Mouse (Mus musculus): ENCODE data around the gene Mcm2. TPM values are rescaled to one million over a fixed set of nuclear protein-coding genes. Genes with fewer than 3 reads are reported as not detected.

Gene Mcm2
- polyA plus RNA-seq, 1 experiment, result 40.3 TPM

GRCm38 (mm10) chr6:88847571-88847970 is 51.0 kb downstream of the Mcm2 start:
- no peak overlapping the region for H3K4me3 ChIP-seq (ENCODE audit: extremely low read depth, insufficient read depth, insufficient read length)

GRCm38 (mm10) chr6:88844901-88845565 is 53.5 kb downstream of the Mcm2 start:
- no peak for DNase-seq (ENCODE audit: low read depth in 1 of 2, low spot score in 2 of 2)
- no peak overlapping the region for H3K4me3 ChIP-seq (ENCODE audit: extremely low read depth, insufficient read depth, insufficient read length)
- H3K36me3 ChIP-seq (ENCODE audit: control insufficient read depth, insufficient read depth, low read length), result no peaks in the 10 kb centered on the region
- H3K27ac ChIP-seq (ENCODE audit: insufficient read depth, low read length), result no peak overlapping the region
- peaks cover 8% of the 10 kb centered on the region for H3K4me1 ChIP-seq (ENCODE audit: control insufficient read depth, insufficient read depth, insufficient read length)
- 91% methylated on average over 7 of the region's 7 CpGs for WGBS
- no peak for TF ChIP-seq POLR2A (IDR thresholded peaks at IDR 0.05; ENCODE audit: low read depth, low read length)
- TF ChIP-seq CTCF (IDR thresholded peaks at IDR 0.05; ENCODE audit: extremely low read depth, insufficient read depth, insufficient read length, insufficient replicate concordance), result no peak
- H3K27me3 ChIP-seq (ENCODE audit: control insufficient read depth, insufficient read depth, low read length), result no peaks in the 10 kb centered on the region

More at GRCm38 (mm10) chr6:88847571-88847970, 51.0 kb downstream of the Mcm2 start:
- no peak for TF ChIP-seq POLR2A (IDR thresholded peaks at IDR 0.05; ENCODE audit: low read depth, low read length)
- TF ChIP-seq CTCF (IDR thresholded peaks at IDR 0.05; ENCODE audit: extremely low read depth, insufficient read depth, insufficient read length, insufficient replicate concordance), result no peak
- DNase-seq (ENCODE audit: low read depth in 1 of 2, low spot score in 2 of 2), result no peak
- Histone ChIP-seq H3K4me1 (ENCODE audit: control insufficient read depth, insufficient read depth, insufficient read length) (peaks cover 4% of the 10 kb centered on the region), H3K27me3 (ENCODE audit: control insufficient read depth, insufficient read depth, low read length) (no peaks in the 10 kb centered on the region), H3K27ac (ENCODE audit: insufficient read depth, low read length) (no peak overlapping the region), H3K36me3 (ENCODE audit: control insufficient read depth, insufficient read depth, low read length) (no peaks in the 10 kb centered on the region)
- 71% methylated on average over 2 of the region's 2 CpGs for WGBS

GRCm38 (mm10) chr6:88843781-88844725 is 54.5 kb downstream of the Mcm2 start:
- Histone ChIP-seq H3K36me3 (ENCODE audit: control insufficient read depth, insufficient read depth, low read length) (peaks cover 5% of the 10 kb centered on the region), H3K27ac (ENCODE audit: insufficient read depth, low read length) (no peak overlapping the region), H3K4me3 (ENCODE audit: extremely low read depth, insufficient read depth, insufficient read length) (no peak overlapping the region), H3K4me1 (ENCODE audit: control insufficient read depth, insufficient read depth, insufficient read length) (peaks cover 8% of the 10 kb centered on the region), H3K27me3 (ENCODE audit: control insufficient read depth, insufficient read depth, low read length) (no peaks in the 10 kb centered on the region)
- 91% methylated on average over 9 of the region's 9 CpGs for WGBS
- DNase-seq (ENCODE audit: low read depth in 1 of 2, low spot score in 2 of 2), result no peak
- no peak for TF ChIP-seq CTCF (IDR thresholded peaks at IDR 0.05; ENCODE audit: extremely low read depth, insufficient read depth, insufficient read length, insufficient replicate concordance)
- no peak for TF ChIP-seq POLR2A (IDR thresholded peaks at IDR 0.05; ENCODE audit: low read depth, low read length)

GRCm38 (mm10) chr6:88843241-88843640 is 55.3 kb downstream of the Mcm2 start:
- 83% methylated on average over 7 of the region's 7 CpGs for WGBS
- H3K4me3 ChIP-seq (ENCODE audit: extremely low read depth, insufficient read depth, insufficient read length), result peak overlapping the region; percentile 93; the same call in 1 of the 2 replicates
- TF ChIP-seq POLR2A (IDR thresholded peaks at IDR 0.05; ENCODE audit: low read depth, low read length) (no peak), CTCF (IDR thresholded peaks at IDR 0.05; ENCODE audit: extremely low read depth, insufficient read depth, insufficient read length, insufficient replicate concordance) (no peak)
- H3K4me1 ChIP-seq (ENCODE audit: control insufficient read depth, insufficient read depth, insufficient read length), result peaks cover 8% of the 10 kb centered on the region
- H3K36me3 ChIP-seq (ENCODE audit: control insufficient read depth, insufficient read depth, low read length), result peaks cover 10% of the 10 kb centered on the region
- no peak overlapping the region for H3K27ac ChIP-seq (ENCODE audit: insufficient read depth, low read length)
- no peak for DNase-seq (ENCODE audit: low read depth in 1 of 2, low spot score in 2 of 2)
- H3K27me3 ChIP-seq (ENCODE audit: control insufficient read depth, insufficient read depth, low read length), result no peaks in the 10 kb centered on the region

GRCm38 (mm10) chr6:88842731-88843151 is 55.8 kb downstream of the Mcm2 start:
- Histone ChIP-seq H3K36me3 (ENCODE audit: control insufficient read depth, insufficient read depth, low read length) (peaks cover 15% of the 10 kb centered on the region), H3K4me3 (ENCODE audit: extremely low read depth, insufficient read depth, insufficient read length) (peak overlapping the region; percentile 93), H3K27me3 (ENCODE audit: control insufficient read depth, insufficient read depth, low read length) (no peaks in the 10 kb centered on the region), H3K4me1 (ENCODE audit: control insufficient read depth, insufficient read depth, insufficient read length) (peaks cover 8% of the 10 kb centered on the region), H3K27ac (ENCODE audit: insufficient read depth, low read length) (no peak overlapping the region)
- DNase-seq (ENCODE audit: low read depth in 1 of 2, low spot score in 2 of 2), result no peak
- TF ChIP-seq POLR2A (IDR thresholded peaks at IDR 0.05; ENCODE audit: low read depth, low read length) (no peak), CTCF (IDR thresholded peaks at IDR 0.05; ENCODE audit: extremely low read depth, insufficient read depth, insufficient read length, insufficient replicate concordance) (no peak)
- WGBS, result 4% methylated on average over 31 of the region's 32 CpGs

- DNase-seq (ENCODE audit: low read depth in 1 of 2, low spot score in 2 of 2), result peak; percentile 100
- peaks cover 8% of the 10 kb centered on the region for H3K4me1 ChIP-seq (ENCODE audit: control insufficient read depth, insufficient read depth, insufficient read length)
Observed at GRCm38 (mm10) chr6:88841781-88842689, 56.5 kb downstream of the Mcm2 start, which contains the start of gene Abtb1. Gene Abtb1 (minus strand): TSS chr6:88841984.

More at GRCm38 (mm10) chr6:88841781-88842689, 56.5 kb downstream of the Mcm2 start, which contains the start of gene Abtb1:
- under 1% methylated on average over 72 of the region's 72 CpGs for WGBS
- peak within 1 kb of the TSS; percentile 93 for H3K4me3 ChIP-seq (ENCODE audit: extremely low read depth, insufficient read depth, insufficient read length)
- H3K36me3 ChIP-seq (ENCODE audit: control insufficient read depth, insufficient read depth, low read length), result peaks cover 20% of the 10 kb centered on the region
- H3K27ac ChIP-seq (ENCODE audit: insufficient read depth, low read length), result peak within 1 kb of the TSS; percentile 82
- no peaks in the 10 kb centered on the region for H3K27me3 ChIP-seq (ENCODE audit: control insufficient read depth, insufficient read depth, low read length)
- TF ChIP-seq POLR2A (IDR thresholded peaks at IDR 0.05; ENCODE audit: low read depth, low read length) (peak; percentile 14; the same call in 1 of the 2 replicates), CTCF (IDR thresholded peaks at IDR 0.05; ENCODE audit: extremely low read depth, insufficient read depth, insufficient read length, insufficient replicate concordance) (no peak)
